Mouse (Mus musculus): ENCODE measurements at regions not wholly inside any gene's neighbourhood (a gene's known extent, or its start where the extent isn't known, plus 50 kb on each side); places are given as distances from the start of the nearest gene placed in this dataset.

- TF ChIP-seq EP300 (IDR thresholded peaks at IDR 0.05; ENCODE audit: insufficient read depth, low read depth, low read length) (no peak), CTCF (IDR thresholded peaks at IDR 0.05; ENCODE audit: low read depth, low read length) (no peak), POLR2A (IDR thresholded peaks at IDR 0.05; ENCODE audit: insufficient read depth, low read length) (no peak)
These were observed 88.0 kb upstream of the Chd6 start for GRCm38 (mm10) chr2:161196713-161197372.

All from ES-Bruce4 (cell line).